Mouse (Mus musculus) Patski (cell line): ENCODE results near the gene Slc39a9. TPM values are rescaled to one million over a fixed set of nuclear protein-coding genes. Genes with fewer than 3 reads are reported as not detected.

Experiments used
- ATAC-seq: fragments of 100-300 bp; one replicate; pipeline ENCODE4 v1.8.0; 2021
- CTCF ChIA-PET: fragments of 350-600 bp; sonication (Branson Sonifier 250); formaldehyde crosslinking; loops from one replicate; lab custom pipeline; 2022; ENCODE audit warnings: inconsistent platforms; lab: Charles Lee
- POLR2A ChIA-PET: fragments of 350-600 bp; sonication (Branson Sonifier 250); formaldehyde crosslinking; loops from one replicate; lab custom pipeline; 2022; ENCODE audit warnings: antibody characterized with exemption, inconsistent platforms; lab: Charles Lee
- DNase-seq: peaks from one replicate; pipeline ENCODE4 v3.0.0-alpha.2; 2011; ENCODE audit warnings: low read depth, low spot score
- H3K27me3 ChIP-seq: fragments of 371-371 bp; one replicate; pipeline ENCODE4 v1.5.1; 2021
- CTCF ChIP-seq: fragments of 100-300 bp; IDR thresholded peaks from one replicate; pipeline ENCODE4 v1.5.1; 2021
- in situ Hi-C: fragments of 300-500 bp; cut with MboI; formaldehyde crosslinking; loops from 3 replicates; pipeline ENCODE4 v1.11.1; 2018; ENCODE audit warnings: low pct_unique_long_range_greater_than_20kb, mixed read lengths
- polyA plus RNA-seq: library from polyadenylated mRNA; unstranded; gene quantifications from one replicate; pipeline ENCODE4 v1.2.3, GENCODE M21; 2021

The Slc39a9 gene
- polyA plus RNA-seq, 1 experiment from 2014 or later = 30.9 TPM

- TF ChIP-seq CTCF = no peak
- POLR2A ChIA-PET = interaction anchor here (0.6 kb wide), 1 partner anchor 529 kb away, joined by 4 read pairs; no protein-coding TSS in a partner anchor
- in situ Hi-C loops = no loop called here
- no peaks in the 10 kb centered on the region for H3K27me3 ChIP-seq
- peak; percentile 33 for DNase-seq
- CTCF ChIA-PET = interaction anchor here (1.1 kb wide), 2 partner anchors 12 to 14 kb away, joined by 3 to 5 read pairs; no protein-coding TSS in a partner anchor
- peak; percentile 17 for ATAC-seq
These were observed 44.1 kb downstream of the Slc39a9 start for GRCm38 (mm10) chr12:80687788-80688211.

DNA sequence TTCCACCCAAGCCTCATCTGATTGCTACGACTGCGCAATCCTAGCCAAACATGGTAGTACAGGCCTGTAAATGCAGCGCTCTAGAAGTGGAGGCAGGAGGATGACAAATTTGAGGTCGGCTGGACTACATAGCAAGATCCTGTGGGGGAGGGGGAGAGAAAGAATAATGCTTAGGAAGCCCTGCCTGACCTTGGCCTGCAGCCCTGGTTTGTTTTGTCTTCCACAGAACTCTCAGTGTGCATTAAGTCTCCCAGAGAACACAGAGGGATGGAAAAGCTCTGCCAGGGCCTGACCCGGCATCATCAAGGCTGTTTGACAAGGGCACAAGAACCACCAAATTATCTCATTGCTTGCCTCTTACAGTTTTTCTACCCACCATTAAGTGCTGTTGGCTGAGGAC, 46.0 kb downstream of the Slc39a9 start:
- ChIA-PET POLR2A (no interaction called here), CTCF (no interaction called here)
- ATAC-seq (no peak), DNase-seq (no peak)
- no peak for TF ChIP-seq CTCF
- no peaks in the 10 kb centered on the region for H3K27me3 ChIP-seq
- in situ Hi-C loops = no loop called here

GRCm38 (mm10) chr12:80691671-80692091, 48.0 kb downstream of the Slc39a9 start:
- TF ChIP-seq CTCF = no peak
- DNase-seq (no peak), ATAC-seq (no peak)
- CTCF ChIA-PET = no interaction called here
- H3K27me3 ChIP-seq = no peaks in the 10 kb centered on the region
- in situ Hi-C loops = no loop called here
- POLR2A ChIA-PET = interaction anchor here (0.6 kb wide), 1 partner anchor 221 kb away, joined by 7 read pairs; no protein-coding TSS in a partner anchor

GRCm38 (mm10) chr12:80692269-80692972, 48.7 kb downstream of the Slc39a9 start, which contains the start of gene Plekhd1:
TSS of gene Plekhd1 (plus strand) at chr12:80692591.
- DNase-seq = no peak
- POLR2A ChIA-PET = no interaction called here
- H3K27me3 ChIP-seq = no peaks in the 10 kb centered on the region
- CTCF ChIA-PET = no interaction called here
- ATAC-seq = no peak
- in situ Hi-C loops = no loop called here
- TF ChIP-seq CTCF = no peak

DNA sequence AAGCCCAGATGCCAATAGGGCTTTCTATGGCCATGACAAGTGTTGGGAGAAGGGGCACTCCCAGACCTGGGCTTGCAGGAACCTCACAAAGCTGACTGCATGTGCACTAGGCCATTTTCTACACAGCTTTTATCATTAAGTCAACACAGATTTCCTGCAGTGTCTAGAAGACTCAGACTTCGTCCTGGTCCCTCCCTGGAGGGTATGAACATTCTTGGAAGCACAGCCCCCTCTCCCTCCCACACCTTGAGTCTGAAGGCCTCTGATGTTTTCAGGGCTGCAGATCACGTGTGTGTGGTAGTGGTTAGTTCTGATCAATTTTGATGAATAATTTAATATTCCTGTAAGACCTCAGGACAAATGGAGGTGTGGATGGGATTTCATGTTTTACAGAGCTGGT, 50.0 kb downstream of the Slc39a9 start:
- no peak for TF ChIP-seq CTCF
- ATAC-seq (no peak), DNase-seq (no peak)
- H3K27me3 ChIP-seq = no peaks in the 10 kb centered on the region
- in situ Hi-C loops = no loop called here
- POLR2A ChIA-PET = no interaction called here
- CTCF ChIA-PET = no interaction called here

DNA sequence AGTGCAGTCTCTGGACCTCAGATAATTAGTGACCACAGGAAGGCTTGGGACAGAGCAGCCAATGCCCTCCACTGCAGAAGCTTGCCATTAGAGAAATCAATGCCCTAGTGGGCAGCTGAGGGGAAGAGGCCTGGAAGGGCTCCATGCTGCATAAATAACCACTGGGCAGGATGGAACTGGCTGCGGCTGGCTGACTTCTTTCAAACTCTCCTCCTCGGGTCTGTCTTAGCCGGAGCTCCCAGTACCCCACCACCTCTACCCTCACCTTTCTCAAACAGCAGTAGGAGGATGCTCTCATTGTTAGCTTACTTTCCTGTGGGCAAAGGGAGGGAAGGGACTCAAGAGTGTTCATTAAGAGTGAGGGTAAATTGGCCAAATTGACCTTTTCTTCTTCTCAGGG, 51.3 kb downstream of the Slc39a9 start:
- in situ Hi-C loops = no loop called here
- DNase-seq (no peak), ATAC-seq (no peak)
- no peak for TF ChIP-seq CTCF
- CTCF ChIA-PET = no interaction called here
- no peaks in the 10 kb centered on the region for H3K27me3 ChIP-seq
- POLR2A ChIA-PET = interaction anchor here (1.2 kb wide), 1 partner anchor 12 kb away, joined by 3 read pairs; no protein-coding TSS in a partner anchor

- H3K27me3 ChIP-seq = no peaks in the 10 kb centered on the region
- ATAC-seq (no peak), DNase-seq (no peak)
- ChIA-PET POLR2A (no interaction called here), CTCF (no interaction called here)
- in situ Hi-C loops = no loop called here
- no peak for TF ChIP-seq CTCF
These were observed 55.0 kb downstream of the Slc39a9 start for GRCm38 (mm10) chr12:80698526-80699143.

- no peak for DNase-seq
- POLR2A ChIA-PET = no interaction called here
- CTCF ChIA-PET = interaction anchor here (1.1 kb wide), 1 partner anchor 11 kb away, joined by 3 read pairs; no protein-coding TSS in a partner anchor
- no peaks in the 10 kb centered on the region for H3K27me3 ChIP-seq
- in situ Hi-C loops = no loop called here
- TF ChIP-seq CTCF = no peak
- no peak for ATAC-seq
These were observed 55.5 kb downstream of the Slc39a9 start for GRCm38 (mm10) chr12:80699144-80699531.

- no peak for DNase-seq
These were observed 57.6 kb downstream of the Slc39a9 start for GRCm38 (mm10) chr12:80701332-80701731.

DNA sequence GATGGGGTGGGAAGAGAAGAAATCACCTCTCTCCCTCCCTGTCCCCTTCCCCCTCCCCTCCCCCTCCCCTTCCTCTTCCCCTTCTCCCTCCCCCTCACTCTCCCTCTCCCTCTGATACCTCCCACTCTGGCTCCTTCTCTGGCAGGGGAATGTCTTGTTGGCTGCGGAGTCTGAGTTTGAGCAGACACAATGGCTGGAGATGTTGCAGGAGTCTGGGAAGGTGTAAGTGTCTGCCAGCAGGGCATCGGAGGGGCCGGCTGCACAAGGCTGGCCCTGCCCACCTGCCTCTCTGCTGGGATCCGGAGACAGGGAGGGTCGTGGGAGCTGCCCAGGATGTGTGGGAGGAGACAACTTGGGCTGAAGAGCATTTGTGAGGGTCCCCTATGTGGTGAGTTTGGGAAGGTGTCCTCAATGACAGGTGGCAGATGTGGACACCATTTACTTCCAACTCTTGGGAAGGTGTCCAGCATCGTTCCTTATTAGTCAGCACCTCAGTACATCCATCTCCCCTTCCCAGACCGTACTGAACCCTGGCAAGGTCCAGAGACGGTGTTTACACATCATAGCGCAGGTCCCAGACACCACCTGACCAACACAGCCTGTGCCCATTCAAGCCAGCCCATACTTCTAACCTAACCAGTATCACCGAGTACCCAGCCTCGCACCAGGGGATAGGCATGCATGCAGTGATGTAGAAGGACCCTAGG, 62.7 kb downstream of the Slc39a9 start:
- in situ Hi-C loops = no loop called here
- H3K27me3 ChIP-seq = peaks cover 3% of the 10 kb centered on the region
- ChIA-PET POLR2A (interaction anchor here (1.3 to 1.4 kb wide), 2 partner anchors 9 to 11 kb away, joined by 3 read pairs; no protein-coding TSS in a partner anchor), CTCF (no interaction called here)
- DNase-seq (no peak), ATAC-seq (no peak)
- no peak for TF ChIP-seq CTCF

More at GRCm38 (mm10) chr12:80701332-80701731, 57.6 kb downstream of the Slc39a9 start:
- no peaks in the 10 kb centered on the region for H3K27me3 ChIP-seq
- in situ Hi-C loops = no loop called here
- ChIA-PET POLR2A (interaction anchor here (1.1 kb wide), 1 partner anchor 15 kb away, joined by 3 read pairs; no protein-coding TSS in a partner anchor), CTCF (no interaction called here)
- TF ChIP-seq CTCF = no peak
- no peak for ATAC-seq
